Mouse (Mus musculus): ENCODE measurements at regions not wholly inside any gene's neighbourhood (a gene's known extent, or its start where the extent isn't known, plus 50 kb on each side); places are given as distances from the start of the nearest gene placed in this dataset.

GRCm38 (mm10) chr1:51594666-51595065 is 116.4 kb upstream of the Nabp1 start:
- Histone ChIP-seq H3K4me3 (ENCODE audit: low read depth, low read length) (no peak overlapping the region), H3K4me2 (ENCODE audit: low read depth, low read length) (no peak overlapping the region), H3K27ac (ENCODE audit: low read depth, low read length) (no peak overlapping the region), H3K4me1 (ENCODE audit: control insufficient read depth, insufficient read depth, low read length) (no peaks in the 10 kb centered on the region), H3K36me3 (ENCODE audit: control insufficient read depth, insufficient read depth, low read length) (no peaks in the 10 kb centered on the region), H3K27me3 (ENCODE audit: control insufficient read depth, insufficient read depth, low read length) (no peaks in the 10 kb centered on the region), H3K9me3 (ENCODE audit: control insufficient read depth, low read length) (no peaks in the 10 kb centered on the region), H3K9ac (replicated peaks; ENCODE audit: low read depth, low read length) (no peak overlapping the region)
- no peak for ATAC-seq (ENCODE audit: low read depth)
- 78% methylated on average over 4 of the region's 4 CpGs for WGBS

GRCm38 (mm10) chr1:51593621-51594441 is 115.6 kb upstream of the Nabp1 start:
- 54% methylated on average over 10 of the region's 10 CpGs for WGBS
- no peaks in the 10 kb centered on the region for H3K9me3 ChIP-seq (ENCODE audit: control insufficient read depth, low read length)
- no peak overlapping the region for H3K4me2 ChIP-seq (ENCODE audit: low read depth, low read length)
- H3K4me3 ChIP-seq (ENCODE audit: low read depth, low read length) = no peak overlapping the region
- ATAC-seq (ENCODE audit: low read depth) = no peak
- no peaks in the 10 kb centered on the region for H3K4me1 ChIP-seq (ENCODE audit: control insufficient read depth, insufficient read depth, low read length)
- no peak overlapping the region for H3K9ac ChIP-seq (replicated peaks; ENCODE audit: low read depth, low read length)
- H3K27me3 ChIP-seq (ENCODE audit: control insufficient read depth, insufficient read depth, low read length) = no peaks in the 10 kb centered on the region
- no peaks in the 10 kb centered on the region for H3K36me3 ChIP-seq (ENCODE audit: control insufficient read depth, insufficient read depth, low read length)
- no peak overlapping the region for H3K27ac ChIP-seq (ENCODE audit: low read depth, low read length)

- H3K4me2 ChIP-seq (ENCODE audit: low read depth, low read length) = no peak overlapping the region
- no peak overlapping the region for H3K4me3 ChIP-seq (ENCODE audit: low read depth, low read length)
- no peak for ATAC-seq (ENCODE audit: low read depth)
- no peaks in the 10 kb centered on the region for H3K36me3 ChIP-seq (ENCODE audit: control insufficient read depth, insufficient read depth, low read length)
- H3K9ac ChIP-seq (replicated peaks; ENCODE audit: low read depth, low read length) = no peak overlapping the region
- H3K27me3 ChIP-seq (ENCODE audit: control insufficient read depth, insufficient read depth, low read length) = no peaks in the 10 kb centered on the region
- H3K9me3 ChIP-seq (ENCODE audit: control insufficient read depth, low read length) = no peaks in the 10 kb centered on the region
- H3K27ac ChIP-seq (ENCODE audit: low read depth, low read length) = no peak overlapping the region
- H3K4me1 ChIP-seq (ENCODE audit: control insufficient read depth, insufficient read depth, low read length) = no peaks in the 10 kb centered on the region
- 68% methylated on average over 4 of the region's 4 CpGs for WGBS
Measured at GRCm38 (mm10) chr1:51591886-51592285, 113.7 kb upstream of the Nabp1 start.

DNA sequence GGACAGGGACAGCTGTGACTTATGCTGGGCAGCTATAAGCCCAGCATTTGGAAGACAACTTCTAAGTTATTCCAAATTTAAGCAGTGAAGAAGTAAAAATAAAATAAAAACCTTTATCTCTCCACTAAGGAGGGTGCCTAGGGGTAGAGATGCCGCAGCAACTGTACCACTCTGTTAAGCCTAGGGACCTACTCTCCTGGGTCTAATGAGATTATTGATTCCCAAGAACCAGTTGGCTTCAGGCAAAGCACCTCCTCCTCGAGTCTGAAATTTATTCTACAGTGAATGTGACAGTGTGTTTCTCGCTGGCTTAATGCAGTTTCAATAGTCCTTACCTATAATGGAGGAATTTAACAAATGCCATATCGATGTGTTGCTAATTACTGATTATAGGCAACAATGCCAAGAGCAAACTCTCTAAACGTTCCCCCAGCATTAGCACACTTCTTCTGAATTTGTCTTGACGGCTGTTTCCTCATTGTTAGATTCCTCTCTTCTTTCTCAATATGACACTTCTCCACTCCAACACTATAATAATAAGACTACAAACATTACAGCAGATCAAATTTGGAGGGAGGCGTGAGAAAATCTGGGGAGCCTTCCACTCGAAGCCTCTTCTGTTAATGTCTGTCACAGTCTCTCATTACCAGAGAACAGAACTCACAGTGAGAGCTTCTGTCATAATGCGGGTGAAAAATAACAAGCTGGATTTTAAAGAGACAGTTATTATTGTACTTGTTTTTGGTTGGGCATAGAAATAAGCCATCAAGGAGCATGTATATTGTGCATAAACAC is 112.6 kb upstream of the Nabp1 start:
- no peak overlapping the region for H3K4me2 ChIP-seq (ENCODE audit: low read depth, low read length)
- no peaks in the 10 kb centered on the region for H3K36me3 ChIP-seq (ENCODE audit: control insufficient read depth, insufficient read depth, low read length)
- H3K27ac ChIP-seq (ENCODE audit: low read depth, low read length) = no peak overlapping the region
- H3K9ac ChIP-seq (replicated peaks; ENCODE audit: low read depth, low read length) = no peak overlapping the region
- H3K4me3 ChIP-seq (ENCODE audit: low read depth, low read length) = no peak overlapping the region
- H3K9me3 ChIP-seq (ENCODE audit: control insufficient read depth, low read length) = no peaks in the 10 kb centered on the region
- no peaks in the 10 kb centered on the region for H3K4me1 ChIP-seq (ENCODE audit: control insufficient read depth, insufficient read depth, low read length)
- 71% methylated on average over 9 of the region's 9 CpGs for WGBS
- no peaks in the 10 kb centered on the region for H3K27me3 ChIP-seq (ENCODE audit: control insufficient read depth, insufficient read depth, low read length)
- no peak for ATAC-seq (ENCODE audit: low read depth)

GRCm38 (mm10) chr1:51584925-51585424 is 106.8 kb upstream of the Nabp1 start:
- no peak overlapping the region for H3K9ac ChIP-seq (replicated peaks; ENCODE audit: low read depth, low read length)
- no peak overlapping the region for H3K4me3 ChIP-seq (ENCODE audit: low read depth, low read length)
- no peak overlapping the region for H3K4me2 ChIP-seq (ENCODE audit: low read depth, low read length)
- no peaks in the 10 kb centered on the region for H3K27me3 ChIP-seq (ENCODE audit: control insufficient read depth, insufficient read depth, low read length)
- no peak for ATAC-seq (ENCODE audit: low read depth)
- no peaks in the 10 kb centered on the region for H3K9me3 ChIP-seq (ENCODE audit: control insufficient read depth, low read length)
- H3K4me1 ChIP-seq (ENCODE audit: control insufficient read depth, insufficient read depth, low read length) = no peaks in the 10 kb centered on the region
- WGBS = 53% methylated on average over 3 of the region's 3 CpGs
- H3K36me3 ChIP-seq (ENCODE audit: control insufficient read depth, insufficient read depth, low read length) = no peaks in the 10 kb centered on the region
- no peak overlapping the region for H3K27ac ChIP-seq (ENCODE audit: low read depth, low read length)

DNA sequence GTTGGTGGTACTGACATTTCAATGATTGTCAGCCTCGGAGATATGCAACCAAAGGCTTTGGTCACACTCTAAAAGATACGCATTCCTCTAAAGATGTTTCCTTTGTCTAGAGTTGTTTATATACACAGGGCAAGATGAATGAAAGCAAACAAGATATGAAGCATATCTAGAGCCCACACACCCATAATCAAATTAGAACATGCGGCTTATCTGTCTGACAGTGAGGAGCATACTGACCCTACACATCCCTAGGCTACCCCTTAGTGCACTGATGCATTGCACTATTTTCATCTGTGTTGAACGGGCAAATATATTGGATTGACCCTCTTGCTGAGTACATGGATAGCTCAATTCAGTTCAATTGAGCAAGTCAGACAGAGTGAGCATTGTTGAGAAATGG is 105.6 kb upstream of the Nabp1 start:
- Histone ChIP-seq H3K4me1 (ENCODE audit: control insufficient read depth, insufficient read depth, low read length) (no peaks in the 10 kb centered on the region), H3K4me2 (ENCODE audit: low read depth, low read length) (no peak overlapping the region), H3K4me3 (ENCODE audit: low read depth, low read length) (no peak overlapping the region), H3K27me3 (ENCODE audit: control insufficient read depth, insufficient read depth, low read length) (no peaks in the 10 kb centered on the region), H3K9me3 (ENCODE audit: control insufficient read depth, low read length) (no peaks in the 10 kb centered on the region), H3K9ac (replicated peaks; ENCODE audit: low read depth, low read length) (no peak overlapping the region), H3K27ac (ENCODE audit: low read depth, low read length) (no peak overlapping the region), H3K36me3 (ENCODE audit: control insufficient read depth, insufficient read depth, low read length) (no peaks in the 10 kb centered on the region)
- ATAC-seq (ENCODE audit: low read depth) = no peak
- 88% methylated on average over 4 of the region's 4 CpGs for WGBS

GRCm38 (mm10) chr1:51580074-51580473 is 101.8 kb upstream of the Nabp1 start:
- Histone ChIP-seq H3K9me3 (ENCODE audit: control insufficient read depth, low read length) (no peaks in the 10 kb centered on the region), H3K27ac (ENCODE audit: low read depth, low read length) (no peak overlapping the region), H3K9ac (replicated peaks; ENCODE audit: low read depth, low read length) (no peak overlapping the region), H3K36me3 (ENCODE audit: control insufficient read depth, insufficient read depth, low read length) (no peaks in the 10 kb centered on the region), H3K27me3 (ENCODE audit: control insufficient read depth, insufficient read depth, low read length) (no peaks in the 10 kb centered on the region), H3K4me1 (ENCODE audit: control insufficient read depth, insufficient read depth, low read length) (no peaks in the 10 kb centered on the region), H3K4me2 (ENCODE audit: low read depth, low read length) (no peak overlapping the region), H3K4me3 (ENCODE audit: low read depth, low read length) (no peak overlapping the region)
- 34% methylated on average over 7 of the region's 7 CpGs for WGBS
- ATAC-seq (ENCODE audit: low read depth) = no peak

DNA sequence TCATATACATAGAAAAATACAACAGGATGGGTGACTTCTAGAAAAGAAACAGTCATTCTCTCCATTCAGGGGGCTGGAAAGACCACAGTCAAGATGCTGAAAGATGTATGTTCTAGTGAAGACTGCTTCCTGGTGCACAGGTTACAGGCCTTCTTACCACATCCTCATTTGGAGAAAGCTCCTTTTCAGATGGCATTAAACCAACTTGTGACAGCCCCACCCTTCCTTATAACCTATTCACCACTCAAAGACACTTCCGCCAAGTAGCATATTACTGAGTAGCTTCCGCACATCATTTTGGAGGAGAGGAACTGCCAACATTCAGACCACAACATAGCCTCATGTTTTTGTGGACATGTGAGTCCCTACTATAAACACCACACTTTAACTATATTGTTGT is 99.5 kb upstream of the Nabp1 start:
- H3K4me3 ChIP-seq (ENCODE audit: low read depth, low read length) = no peak overlapping the region
- H3K27me3 ChIP-seq (ENCODE audit: control insufficient read depth, insufficient read depth, low read length) = no peaks in the 10 kb centered on the region
- H3K9ac ChIP-seq (replicated peaks; ENCODE audit: low read depth, low read length) = no peak overlapping the region
- WGBS = 95% methylated on average over 2 of the region's 2 CpGs
- H3K4me2 ChIP-seq (ENCODE audit: low read depth, low read length) = no peak overlapping the region
- H3K36me3 ChIP-seq (ENCODE audit: control insufficient read depth, insufficient read depth, low read length) = no peaks in the 10 kb centered on the region
- H3K4me1 ChIP-seq (ENCODE audit: control insufficient read depth, insufficient read depth, low read length) = no peaks in the 10 kb centered on the region
- ATAC-seq (ENCODE audit: low read depth) = no peak
- no peaks in the 10 kb centered on the region for H3K9me3 ChIP-seq (ENCODE audit: control insufficient read depth, low read length)
- H3K27ac ChIP-seq (ENCODE audit: low read depth, low read length) = no peak overlapping the region

All from neural tube, embryonic 14.5 days (tissue).